Mouse (Mus musculus) right cerebral cortex, postnatal 14 days (tissue): ENCODE measurements at regions not wholly inside any gene's neighbourhood (a gene's known extent, or its start where the extent isn't known, plus 50 kb on each side); places are given as distances from the start of the nearest gene placed in this dataset.
"Not testable (repeated sequence)": the region's sequence is repeated elsewhere in the genome, so short reads cannot be mapped to it uniquely, and the experiment has no call there.

Experiments used
- DNase-seq: peaks from one replicate; pipeline ENCODE4 v3.0.0; 2022

DNA sequence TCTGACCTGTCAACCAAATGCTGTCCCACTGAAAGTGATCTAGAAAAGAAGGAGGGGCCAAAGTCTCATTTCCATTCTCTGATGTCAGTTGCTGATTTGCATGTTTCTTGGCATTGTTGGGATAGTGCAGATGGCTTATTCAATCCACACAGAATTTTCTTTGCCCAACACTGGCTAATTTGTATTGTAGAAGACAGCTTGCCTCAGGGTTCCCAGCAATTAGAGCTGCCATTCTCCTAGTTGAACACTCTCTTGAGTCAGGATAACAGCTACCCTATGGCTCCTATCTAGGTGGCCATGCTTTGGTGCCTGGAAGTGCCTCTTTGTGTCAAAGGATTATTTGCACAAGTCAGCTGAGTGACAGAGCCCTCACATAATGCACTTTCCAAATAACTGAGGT, 569.0 kb downstream of the Lrriq3 start:
- DNase-seq: no peak

DNA sequence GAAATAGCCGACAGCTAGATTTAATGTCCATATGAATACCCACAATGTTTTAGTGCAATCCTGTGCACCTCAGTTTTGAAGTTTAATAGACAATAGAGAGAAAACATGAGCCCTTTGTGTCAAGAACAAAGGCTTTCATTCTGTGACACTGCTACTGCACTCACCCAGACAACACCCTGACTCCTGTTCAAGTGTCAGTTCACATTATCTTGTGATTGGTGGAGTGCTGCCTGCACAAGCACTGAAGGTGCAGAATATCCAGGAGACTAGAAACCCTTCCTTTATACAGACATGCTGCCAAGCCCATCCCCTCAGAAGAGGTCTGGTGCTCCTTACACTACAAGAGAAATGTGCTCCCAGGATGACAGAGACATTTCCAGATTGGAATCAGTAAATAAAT, 579.3 kb downstream of the Lrriq3 start:
- no peak for DNase-seq

DNA sequence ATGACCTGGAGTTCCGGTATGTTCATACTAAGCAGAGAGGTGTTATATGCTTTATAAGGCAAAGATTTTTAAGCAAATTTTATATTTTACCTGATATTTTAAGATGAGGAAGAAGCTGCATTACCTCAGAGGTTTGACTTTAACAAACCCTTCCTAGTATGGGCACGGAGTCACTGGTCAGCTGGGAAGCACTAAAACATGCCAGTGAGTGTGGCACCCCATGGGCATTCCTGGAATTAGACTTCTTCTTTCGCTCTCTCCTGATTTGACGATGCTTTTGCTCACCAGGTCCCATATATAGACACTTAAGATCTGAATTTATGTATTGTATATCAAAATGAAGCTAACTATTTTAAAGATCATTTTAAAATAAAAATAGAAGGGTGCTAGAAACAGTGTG, 587.0 kb downstream of the Lrriq3 start:
- no peak for DNase-seq

GRCm38 (mm10) chr3:155682921-155683813, 589.9 kb downstream of the Lrriq3 start:
- no peak for DNase-seq

DNA sequence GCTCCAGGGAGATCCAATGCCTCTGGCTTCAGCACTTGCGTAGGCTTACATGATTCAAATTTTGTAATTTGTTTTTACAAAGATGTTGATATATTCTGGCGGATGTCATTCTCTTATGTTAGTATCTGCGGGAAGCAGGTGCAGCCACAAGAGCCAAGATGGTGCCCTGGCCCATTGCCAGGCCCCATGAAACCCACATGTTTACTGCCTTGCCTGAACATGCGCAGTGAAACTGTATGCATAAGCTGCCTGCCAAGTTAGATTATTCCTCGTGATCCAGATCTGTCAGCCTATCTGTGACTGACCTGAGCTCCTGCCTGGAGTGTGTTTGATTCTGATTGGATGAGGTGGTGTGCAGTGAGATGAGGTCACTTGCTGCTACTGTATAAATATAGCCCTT, 595.1 kb downstream of the Lrriq3 start:
- DNase-seq: peak; percentile 10

DNA sequence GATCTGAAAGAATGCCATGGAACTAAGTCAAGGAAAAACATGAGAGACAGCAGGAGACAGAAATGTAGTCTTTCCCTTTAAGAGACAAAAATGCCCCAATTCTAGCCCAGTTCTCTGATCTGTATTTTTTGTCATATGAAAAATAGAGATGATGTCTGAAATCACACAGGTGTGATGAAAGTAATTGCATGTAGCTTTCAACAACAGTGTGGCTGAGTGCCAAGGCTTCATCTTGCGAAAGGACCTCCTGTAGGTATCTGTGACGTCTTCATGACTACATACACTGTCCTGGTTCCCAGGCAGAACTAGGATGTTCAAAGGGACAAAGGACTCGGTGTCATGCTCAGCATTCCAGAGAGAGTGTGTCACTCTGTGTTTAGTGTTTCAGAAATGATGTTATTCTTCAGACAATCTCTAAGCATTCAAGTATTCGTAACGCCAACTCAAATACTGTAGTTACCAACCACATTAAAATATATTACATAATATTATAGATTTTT, 629.8 kb downstream of the Lrriq3 start:
- no peak for DNase-seq

DNA sequence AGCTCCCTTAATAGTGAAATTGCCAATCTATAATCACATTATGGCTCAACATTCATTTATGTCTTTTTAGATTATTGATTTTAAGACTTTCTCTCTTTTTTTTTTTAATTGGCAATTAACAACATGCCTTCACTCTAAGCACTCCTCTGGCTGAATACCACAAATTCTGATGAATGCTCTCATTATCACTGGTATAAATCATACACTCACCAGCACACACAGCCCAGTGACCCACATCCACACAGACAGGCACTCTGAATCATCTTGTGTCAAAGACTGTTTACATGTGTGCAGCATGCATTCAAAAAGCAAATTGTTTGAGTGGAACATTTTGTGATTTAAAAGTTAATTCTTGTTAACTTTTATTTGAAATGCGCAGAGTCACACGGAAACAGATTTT, 649.2 kb downstream of the Lrriq3 start:
- DNase-seq: no peak

- DNase-seq: not testable (repeated sequence)
These were observed 653.4 kb downstream of the Lrriq3 start for GRCm38 (mm10) chr3:155746601-155747000.

DNA sequence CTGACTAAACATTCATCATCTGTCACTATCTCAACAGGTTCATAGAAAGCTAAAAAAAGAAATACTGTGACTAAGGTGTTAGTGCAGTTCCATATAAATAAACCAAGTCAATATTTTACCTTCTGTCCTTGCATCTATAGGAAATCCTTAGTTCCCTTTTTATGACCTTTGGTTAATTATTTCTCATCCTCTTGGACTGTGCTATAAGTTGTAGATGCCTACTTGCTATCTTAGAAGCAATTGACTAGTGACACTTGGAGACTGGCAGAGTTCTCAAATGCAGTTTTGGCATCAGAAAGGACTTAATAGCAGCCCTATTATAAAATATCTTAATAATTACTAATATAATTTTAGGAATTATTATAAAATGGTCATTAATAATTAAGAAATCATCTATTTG, 654.3 kb downstream of the Lrriq3 start:
- no peak for DNase-seq

- DNase-seq: no peak
These were observed 664.1 kb downstream of the Lrriq3 start for GRCm38 (mm10) chr3:155757285-155757684.

DNA sequence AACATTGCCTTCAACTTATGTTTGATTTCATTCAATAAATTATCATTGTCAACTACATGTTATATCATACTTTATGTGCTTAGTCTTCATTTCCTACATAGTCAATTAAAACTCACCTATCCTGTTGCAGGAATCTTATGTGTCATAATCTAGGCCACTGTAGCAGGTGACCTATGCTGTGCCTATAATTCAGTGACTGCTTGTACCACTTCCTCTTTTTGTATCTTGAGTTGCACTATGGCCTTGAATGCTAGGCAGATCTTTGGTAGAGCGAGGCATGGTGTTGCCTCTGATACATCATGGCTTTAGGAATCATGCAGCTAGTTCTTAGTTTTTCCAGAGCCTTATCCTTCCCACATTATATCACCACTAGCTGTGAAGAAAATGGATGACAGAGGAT, 682.8 kb downstream of the Lrriq3 start:
- DNase-seq: no peak

GRCm38 (mm10) chr3:155777025-155777424, 683.8 kb downstream of the Lrriq3 start:
- DNase-seq: no peak

- DNase-seq: no peak
These were observed 722.5 kb downstream of the Lrriq3 start for GRCm38 (mm10) chr3:155815693-155816092.

- no peak for DNase-seq
These were observed 731.6 kb downstream of the Lrriq3 start for GRCm38 (mm10) chr3:155824863-155825262.

DNA sequence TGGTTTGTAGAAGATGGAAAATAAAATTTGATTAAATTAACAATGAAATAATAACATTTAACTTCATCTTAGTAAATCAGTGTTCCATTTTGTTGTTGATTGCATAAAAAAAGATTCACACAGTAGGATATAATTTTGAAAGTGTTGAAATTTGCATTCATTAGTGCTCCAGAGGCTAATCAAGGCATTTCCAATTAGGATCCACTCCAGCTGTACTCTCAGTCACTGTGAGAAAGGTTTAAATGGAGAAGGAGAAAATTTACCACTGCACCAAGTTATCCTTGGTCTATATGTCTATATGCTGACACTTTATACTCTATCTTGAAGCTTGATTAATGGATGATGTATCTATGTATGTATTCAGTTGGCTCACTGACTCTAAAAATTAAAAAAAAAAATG, 695.3 kb upstream of the Negr1 start:
- no peak for DNase-seq

DNA sequence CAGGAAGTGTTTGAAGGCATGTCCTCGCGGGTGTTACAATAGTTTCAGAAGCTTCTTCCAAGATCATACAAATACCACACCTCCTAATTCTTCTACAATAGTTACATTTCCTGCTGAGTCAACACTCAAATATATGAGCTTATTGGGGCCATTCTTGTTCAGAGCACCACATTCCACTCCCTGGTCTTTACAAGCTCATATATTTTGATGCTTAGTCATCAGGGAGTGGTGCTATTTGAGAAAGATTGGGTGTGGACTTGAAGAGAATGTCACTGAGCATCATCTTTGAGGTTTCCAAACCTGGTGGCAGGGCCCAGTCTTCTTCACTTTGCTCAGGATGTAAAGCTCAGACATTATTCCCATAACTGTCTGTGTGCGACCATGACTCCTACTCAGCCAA, 685.9 kb upstream of the Negr1 start:
- no peak for DNase-seq

DNA sequence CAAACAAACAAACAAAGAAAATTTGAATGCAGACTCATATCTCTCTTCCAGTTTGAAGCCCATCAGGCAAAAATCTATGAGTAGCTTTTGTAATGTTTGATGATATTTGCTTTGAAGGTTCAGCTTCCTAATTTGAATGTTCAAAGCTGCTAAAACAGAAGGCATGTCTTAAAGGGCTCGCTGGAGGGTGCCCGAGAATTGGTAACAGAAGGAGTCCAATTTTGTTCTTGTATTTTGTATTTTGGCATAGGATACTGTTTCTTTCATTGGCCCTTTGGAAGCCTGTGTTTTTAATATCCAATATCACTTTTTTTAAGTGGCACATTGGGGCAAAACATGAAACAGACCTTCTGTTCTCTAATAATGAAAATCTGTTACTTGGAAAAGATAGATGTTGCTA, 683.2 kb upstream of the Negr1 start:
- no peak for DNase-seq

- no peak for DNase-seq
These were observed 680.9 kb upstream of the Negr1 start for GRCm38 (mm10) chr3:155880722-155881121.

- no peak for DNase-seq
These were observed 645.6 kb upstream of the Negr1 start for GRCm38 (mm10) chr3:155915981-155916380.

GRCm38 (mm10) chr3:155942896-155943295, 618.7 kb upstream of the Negr1 start:
- no peak for DNase-seq

DNA sequence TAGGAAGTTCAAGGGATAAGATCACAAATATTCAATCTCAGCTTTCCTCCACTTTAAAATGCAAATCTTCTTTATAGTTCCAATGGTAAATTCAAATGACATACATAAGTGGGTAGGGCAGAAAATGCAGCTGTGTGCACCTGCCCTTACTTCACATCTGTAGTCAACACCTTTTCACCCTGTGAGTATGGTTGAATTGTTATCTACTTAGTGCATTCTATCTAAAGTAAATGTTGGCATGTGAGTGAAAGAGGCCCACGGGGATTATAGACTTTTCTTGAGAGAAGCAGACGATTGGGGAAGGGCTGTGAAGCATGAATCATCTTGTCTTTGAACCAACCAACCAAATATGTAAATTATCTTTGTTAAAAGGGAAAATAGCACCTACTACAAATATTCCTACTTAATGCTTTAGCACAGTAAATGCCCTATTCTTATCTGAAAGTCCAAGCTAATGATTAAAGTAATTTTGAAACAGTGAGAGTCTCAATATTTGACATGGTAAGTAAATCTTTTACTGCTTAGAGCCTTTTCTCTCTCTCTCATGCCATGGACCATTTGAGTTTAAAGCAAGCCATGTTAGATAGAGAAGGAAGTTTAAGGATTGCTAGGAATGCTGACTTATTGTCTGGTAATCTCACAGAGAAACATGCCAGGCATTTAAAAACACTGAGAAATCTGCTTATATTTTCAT, 617.4 kb upstream of the Negr1 start:
- DNase-seq: no peak

GRCm38 (mm10) chr3:155945188-155945587, 616.4 kb upstream of the Negr1 start:
- no peak for DNase-seq

DNA sequence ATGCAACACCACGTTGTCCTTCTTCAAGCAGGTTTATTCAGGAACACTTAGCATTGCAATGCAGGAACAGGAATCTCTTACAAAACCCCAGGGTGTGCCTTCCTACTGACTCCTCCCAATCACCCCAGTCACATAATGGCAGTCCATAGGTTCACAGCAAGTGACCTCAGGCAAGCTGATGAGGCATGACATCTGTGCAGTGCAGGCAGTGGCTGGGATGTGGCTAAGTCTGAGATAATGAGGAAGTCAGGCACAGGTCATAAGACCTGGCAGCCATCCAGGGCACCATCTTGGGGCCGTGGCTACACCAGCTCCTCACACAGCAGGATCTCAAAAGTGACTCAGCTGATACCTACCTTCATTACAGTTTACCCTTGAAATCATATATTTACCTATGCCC, 599.1 kb upstream of the Negr1 start:
- not testable (repeated sequence) for DNase-seq

DNA sequence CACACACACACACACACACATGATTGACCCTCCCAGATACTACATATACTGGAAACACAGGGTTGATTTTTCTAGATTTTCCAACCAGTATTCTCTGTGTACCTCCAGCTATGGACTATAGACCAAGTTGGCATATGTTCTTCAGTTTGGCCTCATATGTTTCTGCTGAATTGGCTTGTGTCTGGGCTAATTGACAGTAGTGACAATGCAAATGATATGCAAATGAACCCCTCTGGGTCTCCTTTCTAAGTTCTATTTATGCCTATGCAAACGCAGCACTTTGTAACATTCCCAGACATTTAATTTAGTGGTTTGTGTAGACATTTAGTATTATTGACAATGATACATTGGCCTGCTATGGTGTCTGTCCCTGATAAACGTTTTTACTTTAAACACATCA, 582.0 kb upstream of the Negr1 start:
- no peak for DNase-seq
